Mouse (Mus musculus) CH12.LX (cell line): ENCODE results near the gene Krt87. TPM values are rescaled to one million over a fixed set of nuclear protein-coding genes. Genes with fewer than 3 reads are reported as not detected.

ENCODE experiments used
- DNase-seq: peaks from one replicate; pipeline ENCODE4 v3.0.0-alpha.2; 2013; ENCODE audit errors: extremely low read depth
- H3K27ac ChIP-seq: 2 replicates; pipeline ENCODE4 v1.5.1; 2012; ENCODE audit warnings: low read depth, mild to moderate bottlenecking, control low read depth, moderate library complexity; ENCODE audit not compliant: insufficient read depth
- H3K27me3 ChIP-seq: replicated peaks from 2 replicates; pipeline ENCODE3; 2012; ENCODE audit warnings: inconsistent platforms
- H3K36me3 ChIP-seq, 2 experiments: replicated peaks in 1 of 2; 2 replicates each; pipeline versions ENCODE3 to v1.6.1; 2012; ENCODE audit warnings: inconsistent platforms in 1 of 2, low read length in 1 of 2, mild to moderate bottlenecking in 1 of 2, mixed read lengths in 1 of 2, moderate library complexity in 1 of 2; ENCODE audit not compliant: control insufficient read depth in 1 of 2, insufficient read depth in 1 of 2
- H3K4me1 ChIP-seq, 2 experiments: 2 replicates each; pipeline ENCODE4 v1.6.1; 2012; ENCODE audit warnings: inconsistent platforms in 1 of 2, moderate library complexity in 1 of 2; ENCODE audit not compliant: insufficient read depth in 2 of 2, control insufficient read depth in 1 of 2
- H3K4me2 ChIP-seq: 2 replicates; pipeline ENCODE4 v1.6.1; 2012; ENCODE audit warnings: low read depth, mild to moderate bottlenecking, control low read depth; ENCODE audit not compliant: poor library complexity, insufficient read depth, severe bottlenecking
- H3K4me3 ChIP-seq, 3 experiments: fragments of 150-350 bp in 1 of 3; sonication (generic) in 1 of 3; replicated peaks in 1 of 3; 2 replicates each; pipeline versions ENCODE3 to v1.5.1; 2011 to 2012; ENCODE audit warnings: low read depth in 2 of 3, low read length in 2 of 3, mild to moderate bottlenecking in 2 of 3, moderate library complexity in 2 of 3, control low read depth in 1 of 3, improper control_type of control experiment in 1 of 3, inconsistent platforms in 1 of 3, mixed read lengths in 1 of 3; ENCODE audit not compliant: poor library complexity in 1 of 3
- H3K79me2 ChIP-seq: replicated peaks from 2 replicates; pipeline ENCODE4 v1.6.1; 2012; ENCODE audit warnings: mild to moderate bottlenecking, moderate library complexity; ENCODE audit not compliant: control insufficient read depth, poor library complexity, insufficient read depth, severe bottlenecking; ENCODE audit errors: extremely low read depth
- H3K9ac ChIP-seq: 2 replicates; pipeline ENCODE4 v1.6.1; 2012; ENCODE audit warnings: low read depth, mild to moderate bottlenecking, control low read depth, moderate library complexity; ENCODE audit not compliant: insufficient read depth
- H3K9me3 ChIP-seq: replicated peaks from 2 replicates; pipeline ENCODE3; 2012; ENCODE audit warnings: low read length, inconsistent platforms, mixed read lengths
- CHD1 ChIP-seq: IDR thresholded peaks from 2 replicates; pipeline ENCODE4 v1.6.1; 2012; ENCODE audit warnings: low read depth, low read length, improper control_type of control experiment, inconsistent platforms
- ETS1 ChIP-seq: conservative IDR thresholded peaks from 2 replicates; pipeline ENCODE4 v1.6.1; 2012; ENCODE audit warnings: low read depth, mild to moderate bottlenecking, inconsistent platforms, low read length, improper control_type of control experiment, moderate library complexity
- JUND ChIP-seq: conservative IDR thresholded peaks from 2 replicates; pipeline ENCODE4 v1.6.1; 2011; ENCODE audit warnings: low read depth, low read length, improper control_type of control experiment
- MAFK ChIP-seq: IDR thresholded peaks from 2 replicates; pipeline ENCODE4 v1.6.1; 2011; ENCODE audit warnings: low read length, improper control_type of control experiment; ENCODE audit not compliant: insufficient replicate concordance
- MAX ChIP-seq: IDR thresholded peaks from 2 replicates; pipeline ENCODE4 v1.6.1; 2011; ENCODE audit warnings: low read length, improper control_type of control experiment
- MAZ ChIP-seq: IDR thresholded peaks from 2 replicates; pipeline ENCODE4 v1.6.1; 2012; ENCODE audit warnings: low read depth, mild to moderate bottlenecking, inconsistent platforms, low read length, improper control_type of control experiment, moderate library complexity
- MEF2A ChIP-seq: IDR thresholded peaks from 2 replicates; pipeline ENCODE4 v1.6.1; 2014; ENCODE audit warnings: low read depth, mild to moderate bottlenecking, inconsistent platforms, low read length, improper control_type of control experiment, borderline replicate concordance
- MYC ChIP-seq: IDR thresholded peaks from 2 replicates; pipeline ENCODE4 v1.6.1; 2011; ENCODE audit warnings: low read depth, mild to moderate bottlenecking, improper control_type of control experiment, low read length
- NELFE ChIP-seq: IDR thresholded peaks from 2 replicates; pipeline ENCODE4 v1.6.1; 2011; ENCODE audit warnings: low read depth, low read length, improper control_type of control experiment
- PAX5 ChIP-seq: IDR thresholded peaks from 2 replicates; pipeline ENCODE4 v1.6.1; 2012; ENCODE audit warnings: low read length, inconsistent platforms, mixed read lengths
- POLR2A ChIP-seq: IDR thresholded peaks from 2 replicates; pipeline ENCODE4 v1.6.1; 2011; ENCODE audit warnings: low read depth, mild to moderate bottlenecking, improper control_type of control experiment, low read length
- SIN3A ChIP-seq: IDR thresholded peaks from 2 replicates; pipeline ENCODE4 v1.6.1; 2012; ENCODE audit warnings: low read length, improper control_type of control experiment, inconsistent platforms
- SMC3 ChIP-seq: IDR thresholded peaks from 2 replicates; pipeline ENCODE4 v1.6.1; 2011; ENCODE audit warnings: low read depth, low read length, improper control_type of control experiment
- TBP ChIP-seq: conservative IDR thresholded peaks from 2 replicates; pipeline ENCODE4 v1.6.1; 2011; ENCODE audit warnings: low read depth, low read length, improper control_type of control experiment
- USF1 ChIP-seq: IDR thresholded peaks from 2 replicates; pipeline ENCODE4 v1.6.1; 2014; ENCODE audit warnings: low read depth, mild to moderate bottlenecking, inconsistent platforms, low read length, improper control_type of control experiment
- ZMIZ1 ChIP-seq: IDR thresholded peaks from 2 replicates; pipeline ENCODE4 v1.6.1; 2012; ENCODE audit warnings: low read depth, mild to moderate bottlenecking, inconsistent platforms, low read length, improper control_type of control experiment
- dilution Hi-C: fragments of 300-500 bp; cut with MboI; formaldehyde crosslinking; loops from 2 replicates; pipeline ENCODE4 v1.14.3; 2020; ENCODE audit warnings: low sequenced_read_pairs; ENCODE audit not compliant: extremely low pct_unique_long_range_greater_than_20kb, extremely low pct_ligation_motif_present
- in situ Hi-C: fragments of 300-500 bp; cut with MboI; formaldehyde crosslinking; loops from 3 replicates; pipeline ENCODE4 v1.14.3; 2019; ENCODE audit warnings: low sequenced_read_pairs, low pct_ligation_motif_present, low pct_unique_long_range_greater_than_20kb, mixed read lengths
- polyA plus RNA-seq: library from polyadenylated mRNA; unstranded; fragments of >175 nt; gene quantifications from 2 replicates; pipeline ENCODE4 v1.2.1, GENCODE M21; 2012; ENCODE audit warnings: low read depth; ENCODE audit not compliant: insufficient read length
- total RNA-seq, 2 experiments: library from RNA; depleted of rRNA; stranded (reverse); fragments of 300-350 nt in 1 of 2; fragments of >200 nt in 1 of 2; gene quantifications; 2 replicates each; pipeline ENCODE4 v1.2.3; 2012 to 2014

Gene Krt87
- total and polyA plus RNA-seq, 3 experiments, result 0.08 to 0.16 TPM; not detected in 1

DNA sequence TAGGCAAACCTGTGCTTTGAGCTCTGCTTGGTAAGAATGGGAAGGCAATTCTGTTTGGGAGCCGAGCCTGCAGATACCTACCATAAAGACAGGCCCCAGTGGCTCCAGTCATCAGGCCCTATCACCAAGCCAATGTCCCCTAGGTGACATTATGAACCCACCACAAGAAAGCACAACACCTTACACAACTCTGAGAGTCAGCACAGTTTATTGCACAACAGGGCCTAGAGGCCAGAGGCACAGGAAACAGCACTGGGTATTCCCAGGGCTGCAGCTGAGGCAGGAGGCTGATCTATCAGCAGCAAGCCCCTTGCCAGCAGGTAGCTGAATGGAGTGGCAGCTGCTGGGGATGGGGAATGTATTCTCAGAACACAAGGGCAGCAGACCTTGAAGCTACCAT lies 46.3 kb upstream of the Krt87 start:
- Histone ChIP-seq H3K4me2 (no peak overlapping the region), H3K4me1 (peaks cover 3 to 13% of the 10 kb centered on the region in 2 experiments; a peak in 3 of 4 replicates), H3K36me3 (no peaks in the 10 kb centered on the region)
- no peak for DNase-seq
- TF ChIP-seq MEF2A (no peak), NELFE (no peak), SMC3 (no peak), MYC (no peak), CHD1 (no peak), TBP (no peak), MAFK (no peak)
- TF ChIP-seq, all 38 proteins: peak for 0
- dilution Hi-C loops (no loop called here), in situ Hi-C loops (no loop called here)
- H3K9ac ChIP-seq, result no peak overlapping the region
- no peaks in the 10 kb centered on the region for H3K9me3 ChIP-seq
- no peak overlapping the region for H3K27ac ChIP-seq
- H3K27me3 ChIP-seq, result peaks cover 87% of the 10 kb centered on the region
- no peaks in the 10 kb centered on the region for H3K79me2 ChIP-seq
- H3K4me3 ChIP-seq, result no peak overlapping the region

DNA sequence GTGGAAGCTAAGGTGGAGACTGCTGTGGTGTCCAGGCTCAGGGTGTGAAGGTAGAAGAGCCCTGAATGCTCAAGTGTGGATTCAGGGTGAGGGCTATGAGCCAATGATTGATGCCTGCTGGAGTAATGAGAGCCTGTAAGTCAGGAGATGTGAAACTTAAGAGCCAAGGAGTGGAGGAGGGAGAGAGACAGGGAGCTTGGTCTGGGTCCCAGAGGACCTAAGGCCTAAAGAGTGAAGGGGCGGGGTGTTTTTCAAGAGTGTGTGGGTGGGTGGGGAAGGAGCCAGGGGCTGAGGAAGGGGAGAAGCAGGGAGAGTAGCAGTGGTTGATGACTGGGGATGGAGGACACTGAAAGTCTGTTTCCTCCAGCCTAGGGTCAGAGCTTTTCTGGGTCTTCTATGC lies 45.0 kb upstream of the Krt87 start:
- Histone ChIP-seq H3K9ac (no peak overlapping the region), H3K27ac (no peak overlapping the region), H3K4me1 (peaks cover 3 to 13% of the 10 kb centered on the region in 2 experiments; a peak in 3 of 4 replicates), H3K4me2 (no peak overlapping the region), H3K4me3 (no peak overlapping the region), H3K27me3 (peaks cover 90% of the 10 kb centered on the region), H3K9me3 (no peaks in the 10 kb centered on the region), H3K36me3 (no peaks in the 10 kb centered on the region), H3K79me2 (no peaks in the 10 kb centered on the region)
- dilution Hi-C loops, result no loop called here
- TF ChIP-seq POLR2A (no peak), SMC3 (no peak), MAFK (no peak), MAX (no peak), CHD1 (no peak), MEF2A (no peak), ETS1 (no peak), PAX5 (no peak), MAZ (no peak), JUND (no peak), ZMIZ1 (no peak), NELFE (no peak), USF1 (no peak), SIN3A (no peak)
- DNase-seq, result no peak
- in situ Hi-C loops, result no loop called here
